Mouse (Mus musculus) lung, postnatal 0 days (tissue): ENCODE results near the gene Pax8. TPM values are rescaled to one million over a fixed set of nuclear protein-coding genes. Genes with fewer than 3 reads are reported as not detected.

Source experiments
- ATAC-seq: fragments of 200-750 bp; cut with Nextera tagmentation; 2 replicates; pipeline ENCODE4 v1.8.0; 2017; ENCODE audit warnings: moderate library complexity
- DNase-seq: peaks from one replicate; pipeline ENCODE4 v3.0.0-alpha.2; 2016; ENCODE audit warnings: low spot score
- H3K27ac ChIP-seq: fragments of 300-500 bp; sonication (generic); 2 replicates; pipeline ENCODE4 v1.5.1; 2014; ENCODE audit warnings: antibody characterized with exemption, mild to moderate bottlenecking, low read length, mixed read lengths
- H3K27me3 ChIP-seq: fragments of 300-500 bp; sonication (generic); replicated peaks from 2 replicates; pipeline ENCODE4 v1.6.1; 2014; ENCODE audit warnings: low read length, mixed read lengths; ENCODE audit not compliant: insufficient read depth
- H3K36me3 ChIP-seq: fragments of 300-500 bp; sonication (generic); 2 replicates; pipeline ENCODE4 v1.6.1; 2014; ENCODE audit warnings: low read length, mixed read lengths; ENCODE audit not compliant: insufficient read depth
- H3K4me1 ChIP-seq: fragments of 300-500 bp; sonication (generic); 2 replicates; pipeline ENCODE4 v1.6.1; 2014; ENCODE audit warnings: antibody characterized with exemption, low read depth, low read length, mixed read lengths; ENCODE audit not compliant: insufficient read depth
- H3K4me2 ChIP-seq: fragments of 300-500 bp; sonication (generic); replicated peaks from 2 replicates; pipeline ENCODE4 v1.6.1; 2014; ENCODE audit warnings: low read depth, mild to moderate bottlenecking, low read length, moderate library complexity, mixed read lengths
- H3K4me3 ChIP-seq: fragments of 300-500 bp; sonication (generic); 2 replicates; pipeline ENCODE4 v1.5.1; 2014; ENCODE audit warnings: low read depth, low read length
- H3K9ac ChIP-seq: fragments of 300-500 bp; sonication (generic); replicated peaks from 2 replicates; pipeline ENCODE4 v1.6.1; 2014; ENCODE audit warnings: low read depth, mild to moderate bottlenecking
- H3K9me3 ChIP-seq: fragments of 300-500 bp; sonication (generic); 2 replicates; pipeline ENCODE4 v1.6.1; 2016; ENCODE audit warnings: low read length, mixed read lengths
- CTCF ChIP-seq: IDR thresholded peaks from 2 replicates; pipeline ENCODE4 v1.5.1; 2016; ENCODE audit warnings: antibody characterized with exemption, mild to moderate bottlenecking
- EP300 ChIP-seq: IDR thresholded peaks from 2 replicates; pipeline ENCODE4 v1.6.1; 2016; ENCODE audit warnings: antibody characterized with exemption, mild to moderate bottlenecking, control low read depth
- WGBS: fragments of 180-500 bp; shearing (Covaris S2); extraction: QIAGEN DNeasy Blood & Tissue Kit; methylation state at CpG from one replicate; pipeline ENCODE4 v1.1.7; 2014; 5-methylcytosine and 5-hydroxymethylcytosine counted together
- polyA plus RNA-seq: library from polyadenylated mRNA; unstranded; fragments of >200 nt; fragmentation: Nextera tagmentation; extraction: Ambion mirVana; gene quantifications from 2 replicates; pipeline ENCODE4 v1.2.1, GENCODE M21; 2015

Gene Pax8
- not detected in 2 replicates for polyA plus RNA-seq

- ATAC-seq, result no peak
- 0 out of 2 replicates have a peak within 1 kb of the TSS, but pooled peaks have one; percentile 17 for H3K4me3 ChIP-seq
- H3K27me3 ChIP-seq, result peaks cover 34% of the 10 kb centered on the region
- DNase-seq, result no peak
- TF ChIP-seq EP300 (no peak), CTCF (no peak)
- H3K27ac ChIP-seq, result no peak within 1 kb of the TSS
- 0 out of 2 replicates have a peak, but pooled peaks cover 3% of the 10 kb centered on the region for H3K4me1 ChIP-seq
- H3K9me3 ChIP-seq, result no peaks in the 10 kb centered on the region
- 45% methylated on average over 9 of the region's 9 CpGs for WGBS
- no peak within 1 kb of the TSS for H3K4me2 ChIP-seq
- H3K9ac ChIP-seq, result no peak within 1 kb of the TSS
- H3K36me3 ChIP-seq, result no peaks in the 10 kb centered on the region
Observed at GRCm38 (mm10) chr2:24475420-24475819, at the start of gene Pax8. Gene Pax8 (minus strand): TSS chr2:24475599.

GRCm38 (mm10) chr2:24521430-24522226, 46.2 kb upstream of the Pax8 start:
- no peaks in the 10 kb centered on the region for H3K4me1 ChIP-seq
- TF ChIP-seq EP300, result no peak
- H3K4me2 ChIP-seq, result peak overlapping the region; percentile 83
- no peaks in the 10 kb centered on the region for H3K36me3 ChIP-seq
- peak overlapping the region; percentile 34; the same call in 1 of the 2 replicates for H3K9ac ChIP-seq
- ATAC-seq (peak; percentile 33; the same call in 1 of the 2 replicates), DNase-seq (peak; percentile 36)
- H3K4me3 ChIP-seq, result peak overlapping the region; percentile 39
- no peaks in the 10 kb centered on the region for H3K9me3 ChIP-seq
- WGBS, result 1% methylated on average over 32 of the region's 33 CpGs
- H3K27me3 ChIP-seq, result no peaks in the 10 kb centered on the region
- H3K27ac ChIP-seq, result no peak overlapping the region

DNA sequence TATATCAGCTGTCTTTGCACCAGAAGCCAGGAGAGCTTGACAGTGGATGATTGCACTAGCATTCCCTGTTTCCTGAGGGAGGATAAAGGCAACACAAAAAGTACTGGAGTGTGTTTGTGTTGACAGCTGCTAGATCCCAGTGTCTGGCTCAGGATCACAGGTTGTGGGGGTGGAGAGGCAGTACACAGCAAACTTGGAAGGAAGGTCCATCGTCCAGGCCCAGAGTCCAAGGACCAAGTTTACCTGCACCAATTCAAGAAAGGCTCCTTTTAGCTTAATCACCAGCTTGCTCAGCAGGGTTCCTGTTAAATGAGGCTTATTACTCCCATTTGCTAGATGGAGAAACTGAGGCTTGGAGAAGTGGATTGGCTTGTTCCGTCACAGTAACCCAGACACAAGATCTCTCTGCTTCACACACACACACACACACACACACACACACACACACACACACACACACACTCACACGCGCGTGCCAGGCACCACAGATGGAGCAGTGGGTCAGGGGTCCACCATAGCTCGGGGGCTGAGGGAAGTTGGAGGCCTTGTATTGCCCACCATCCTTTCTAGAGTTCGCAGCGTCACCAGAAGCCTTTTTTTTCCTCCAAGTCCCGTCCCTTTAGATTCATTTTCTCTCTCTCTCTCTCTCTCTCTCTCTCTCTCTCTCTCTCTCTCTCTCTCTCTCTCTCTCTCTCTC, 45.3 kb upstream of the Pax8 start:
- WGBS, result 46% methylated on average over 6 of the region's 9 CpGs
- Histone ChIP-seq H3K27me3 (no peaks in the 10 kb centered on the region), H3K36me3 (no peaks in the 10 kb centered on the region), H3K9me3 (no peaks in the 10 kb centered on the region), H3K4me3 (peak overlapping the region; percentile 39; the same call in 1 of the 2 replicates), H3K4me2 (peak overlapping the region; percentile 83), H3K4me1 (no peaks in the 10 kb centered on the region), H3K9ac (no peak overlapping the region), H3K27ac (no peak overlapping the region)
- TF ChIP-seq EP300 (no peak), CTCF (no peak)
- ATAC-seq (no peak), DNase-seq (no peak)

GRCm38 (mm10) chr2:24516946-24517345, 41.5 kb upstream of the Pax8 start:
- Histone ChIP-seq H3K4me2 (no peak overlapping the region), H3K36me3 (no peaks in the 10 kb centered on the region), H3K4me1 (no peaks in the 10 kb centered on the region), H3K9me3 (no peaks in the 10 kb centered on the region), H3K4me3 (no peak overlapping the region), H3K27me3 (no peaks in the 10 kb centered on the region), H3K9ac (no peak overlapping the region), H3K27ac (no peak overlapping the region)
- TF ChIP-seq CTCF (no peak), EP300 (no peak)
- WGBS, result 63% methylated on average over 3 of the region's 3 CpGs
- DNase-seq (no peak), ATAC-seq (no peak)

- no peak overlapping the region for H3K4me2 ChIP-seq
- no peak overlapping the region for H3K27ac ChIP-seq
- H3K9me3 ChIP-seq, result no peaks in the 10 kb centered on the region
- ATAC-seq (no peak), DNase-seq (no peak)
- H3K9ac ChIP-seq, result no peak overlapping the region
- no peak overlapping the region for H3K4me3 ChIP-seq
- TF ChIP-seq EP300 (no peak), CTCF (no peak)
- H3K36me3 ChIP-seq, result no peaks in the 10 kb centered on the region
- WGBS, result 92% methylated on average over 3 of the region's 3 CpGs
- no peaks in the 10 kb centered on the region for H3K27me3 ChIP-seq
- H3K4me1 ChIP-seq, result no peaks in the 10 kb centered on the region
Observed at GRCm38 (mm10) chr2:24507359-24507758, 32.0 kb upstream of the Pax8 start.

DNA sequence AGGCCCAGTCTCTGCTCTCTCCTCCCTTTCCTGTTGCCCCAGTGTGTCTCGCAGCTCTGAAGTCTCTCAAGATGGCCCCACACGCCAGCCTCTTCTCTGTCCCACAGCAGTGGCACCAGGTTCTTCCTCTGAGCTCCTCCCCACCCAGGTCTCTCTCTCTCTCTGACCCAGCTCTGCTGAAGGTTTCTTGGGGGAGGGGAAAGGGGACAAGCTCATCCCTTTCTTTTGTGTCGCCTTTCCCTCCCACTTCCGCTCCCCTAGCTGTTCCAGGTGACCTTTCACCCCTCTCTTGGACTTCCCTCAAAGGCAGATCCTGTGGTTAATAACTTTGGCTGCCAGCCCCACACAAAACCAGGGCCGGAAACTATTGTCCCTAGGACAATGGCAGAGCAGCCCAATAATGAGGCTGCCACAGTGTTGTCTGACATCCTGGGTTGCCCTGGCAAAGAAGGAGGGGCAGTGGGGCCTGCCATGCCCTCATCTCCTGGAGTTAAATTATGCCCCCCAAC, 27.6 kb upstream of the Pax8 start:
- ATAC-seq (peak; percentile 92), DNase-seq (peak; percentile 70)
- H3K27ac ChIP-seq, result no peak overlapping the region
- H3K9ac ChIP-seq, result no peak overlapping the region
- H3K4me3 ChIP-seq, result no peak overlapping the region
- TF ChIP-seq CTCF (no peak), EP300 (peak; percentile 69)
- H3K9me3 ChIP-seq, result no peaks in the 10 kb centered on the region
- H3K36me3 ChIP-seq, result no peaks in the 10 kb centered on the region
- no peaks in the 10 kb centered on the region for H3K27me3 ChIP-seq
- H3K4me1 ChIP-seq, result no peaks in the 10 kb centered on the region
- H3K4me2 ChIP-seq, result no peak overlapping the region
- WGBS, result 38% methylated on average over 5 of the region's 5 CpGs
